Mouse (Mus musculus): ENCODE results near the gene Ccdc73. TPM values are rescaled to one million over a fixed set of nuclear protein-coding genes. Genes with fewer than 3 reads are reported as not detected.
"Not testable (repeated sequence)": the region's sequence is repeated elsewhere in the genome, so short reads cannot be mapped to it uniquely, and the experiment has no call there.

Ccdc73 gene
- total RNA-seq, 1 experiment = 3.5 TPM

DNA sequence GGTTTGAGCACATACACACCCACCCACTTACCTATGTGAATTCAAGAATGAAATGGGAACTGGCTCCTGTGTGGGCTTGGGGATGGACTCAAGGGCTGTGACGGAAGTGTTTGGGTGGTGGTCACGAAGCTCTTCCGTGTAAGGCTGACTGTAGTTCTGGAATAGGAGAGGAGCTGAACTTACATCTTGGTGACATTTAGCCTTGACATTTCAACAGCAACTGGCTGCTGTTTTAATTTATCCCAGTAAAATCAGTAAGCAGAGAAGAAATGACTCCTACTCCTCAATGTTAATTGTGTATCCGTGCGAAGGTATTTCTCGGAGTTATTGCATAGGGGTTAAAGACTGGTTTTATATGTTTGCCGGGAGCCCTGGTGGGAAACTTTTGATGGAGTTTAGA lies 15.1 kb upstream of the Ccdc73 start:
- no peak overlapping the region for H3K9ac ChIP-seq (ENCODE audit: insufficient read depth, low read depth, low read length, poor library complexity, severe bottlenecking)
- no peaks in the 10 kb centered on the region for H3K9me3 ChIP-seq (ENCODE audit: control insufficient read depth, insufficient read depth, low read depth, low read length)
- peaks cover 13 to 14% of the 10 kb centered on the region in 2 experiments for H3K4me1 ChIP-seq (ENCODE audit: control insufficient read depth in 2 of 2, insufficient read depth in 2 of 2, low read length in 2 of 2, poor library complexity in 1 of 2)
- DNase-seq (ENCODE audit: low read depth, low spot score) = no peak
- H3K4me3 ChIP-seq (ENCODE audit: insufficient read depth in 1 of 2, low read depth in 1 of 2, low read length in 2 of 2, poor library complexity in 1 of 2, severe bottlenecking in 1 of 2) = no peak overlapping the region
- H3K36me3 ChIP-seq (ENCODE audit: control insufficient read depth, insufficient read depth, low read length, poor library complexity, severe bottlenecking) = no peaks in the 10 kb centered on the region
- TF ChIP-seq HCFC1 (IDR thresholded peaks at IDR 0.05; ENCODE audit: borderline replicate concordance, insufficient read depth, low read length) (no peak), ZNF384 (IDR thresholded peaks at IDR 0.05; ENCODE audit: low read depth, low read length) (no peak), MAFK (IDR thresholded peaks at IDR 0.05; ENCODE audit: insufficient read depth, low read depth, low read length) (no peak), ZC3H11A (IDR thresholded peaks at IDR 0.05; ENCODE audit: borderline replicate concordance, low read depth, low read length) (no peak), CHD2 (IDR thresholded peaks at IDR 0.05; ENCODE audit: low read depth, low read length) (no peak)
- no peak overlapping the region for H3K27ac ChIP-seq (ENCODE audit: insufficient read depth, low read depth, low read length, poor library complexity, severe bottlenecking)
- in situ Hi-C loops (cut with MboI; ENCODE audit: low sequenced_read_pairs in 2 of 2, unreplicated experiment in 2 of 2) = no loop called here

DNA sequence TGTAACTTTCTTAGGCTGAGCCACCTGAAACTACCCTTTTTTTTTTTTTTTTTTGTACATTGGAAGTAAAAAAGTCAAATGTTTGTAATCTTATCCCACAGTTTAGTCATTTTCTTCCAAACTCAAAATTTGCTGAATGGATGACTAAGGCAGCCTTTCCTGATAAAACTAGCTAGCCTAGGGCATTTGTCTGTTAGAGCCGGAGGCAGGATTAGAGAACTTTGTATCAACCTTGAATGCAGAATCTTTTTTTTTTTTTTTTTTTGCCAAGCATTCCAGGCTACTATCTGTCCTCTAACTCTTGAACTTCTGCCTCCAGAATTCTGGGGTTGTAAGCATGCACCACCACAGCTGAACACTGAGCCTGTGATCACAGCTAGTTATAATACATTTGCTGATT lies 12.8 kb upstream of the Ccdc73 start:
- Histone ChIP-seq H3K36me3 (ENCODE audit: control insufficient read depth, insufficient read depth, low read length, poor library complexity, severe bottlenecking) (no peaks in the 10 kb centered on the region), H3K9ac (ENCODE audit: insufficient read depth, low read depth, low read length, poor library complexity, severe bottlenecking) (no peak overlapping the region), H3K4me3 (ENCODE audit: insufficient read depth in 1 of 2, low read depth in 1 of 2, low read length in 2 of 2, poor library complexity in 1 of 2, severe bottlenecking in 1 of 2) (no peak overlapping the region), H3K27ac (ENCODE audit: insufficient read depth, low read depth, low read length, poor library complexity, severe bottlenecking) (no peak overlapping the region), H3K4me1 (ENCODE audit: control insufficient read depth in 2 of 2, insufficient read depth in 2 of 2, low read length in 2 of 2, poor library complexity in 1 of 2) (peaks cover 13 to 15% of the 10 kb centered on the region in 2 experiments), H3K9me3 (ENCODE audit: control insufficient read depth, insufficient read depth, low read depth, low read length) (no peaks in the 10 kb centered on the region)
- TF ChIP-seq ZC3H11A (IDR thresholded peaks at IDR 0.05; ENCODE audit: borderline replicate concordance, low read depth, low read length) (no peak), HCFC1 (IDR thresholded peaks at IDR 0.05; ENCODE audit: borderline replicate concordance, insufficient read depth, low read length) (no peak), ZNF384 (IDR thresholded peaks at IDR 0.05; ENCODE audit: low read depth, low read length) (peak; percentile 78; the same call in 1 of the 2 replicates), CHD2 (IDR thresholded peaks at IDR 0.05; ENCODE audit: low read depth, low read length) (no peak), MAFK (IDR thresholded peaks at IDR 0.05; ENCODE audit: insufficient read depth, low read depth, low read length) (no peak)
- in situ Hi-C loops (cut with MboI; ENCODE audit: low sequenced_read_pairs in 2 of 2, unreplicated experiment in 2 of 2) = no loop called here
- DNase-seq (ENCODE audit: low read depth, low spot score) = no peak

DNA sequence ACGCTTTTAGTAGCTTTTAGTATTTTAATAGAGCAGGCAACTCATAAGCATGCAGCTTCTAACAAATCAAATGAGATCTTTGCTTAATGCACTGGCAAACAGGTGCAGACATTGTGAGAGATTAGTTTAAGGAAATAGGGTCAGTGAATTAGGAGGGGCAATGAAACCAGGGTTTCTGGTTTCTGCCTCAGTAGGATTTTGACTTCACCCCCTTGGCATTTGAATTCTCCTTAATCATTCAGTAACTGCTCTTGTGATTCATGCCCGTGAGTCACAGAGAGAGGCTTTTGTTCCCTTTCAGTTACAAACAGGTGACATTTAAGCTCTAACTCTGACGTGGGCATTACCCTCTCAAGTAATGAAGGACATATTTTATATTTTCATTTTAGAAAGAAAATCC lies 11.9 kb upstream of the Ccdc73 start:
- H3K9me3 ChIP-seq (ENCODE audit: control insufficient read depth, insufficient read depth, low read depth, low read length) = no peaks in the 10 kb centered on the region
- H3K4me1 ChIP-seq (ENCODE audit: control insufficient read depth in 2 of 2, insufficient read depth in 2 of 2, low read length in 2 of 2, poor library complexity in 1 of 2) = peaks cover 16 to 18% of the 10 kb centered on the region in 2 experiments
- no peak overlapping the region for H3K4me3 ChIP-seq (ENCODE audit: insufficient read depth in 1 of 2, low read depth in 1 of 2, low read length in 2 of 2, poor library complexity in 1 of 2, severe bottlenecking in 1 of 2)
- no peak overlapping the region for H3K9ac ChIP-seq (ENCODE audit: insufficient read depth, low read depth, low read length, poor library complexity, severe bottlenecking)
- TF ChIP-seq ZNF384 (IDR thresholded peaks at IDR 0.05; ENCODE audit: low read depth, low read length) (no peak), MAFK (IDR thresholded peaks at IDR 0.05; ENCODE audit: insufficient read depth, low read depth, low read length) (peak; percentile 1; the same call in 1 of the 2 replicates)
- H3K36me3 ChIP-seq (ENCODE audit: control insufficient read depth, insufficient read depth, low read length, poor library complexity, severe bottlenecking) = no peaks in the 10 kb centered on the region
- no peak for DNase-seq (ENCODE audit: low read depth, low spot score)
- in situ Hi-C loops (cut with MboI; ENCODE audit: low sequenced_read_pairs in 2 of 2, unreplicated experiment in 2 of 2) = no loop called here
- no peak overlapping the region; the same call in 1 of the 2 replicates for H3K27ac ChIP-seq (ENCODE audit: insufficient read depth, low read depth, low read length, poor library complexity, severe bottlenecking)

DNA sequence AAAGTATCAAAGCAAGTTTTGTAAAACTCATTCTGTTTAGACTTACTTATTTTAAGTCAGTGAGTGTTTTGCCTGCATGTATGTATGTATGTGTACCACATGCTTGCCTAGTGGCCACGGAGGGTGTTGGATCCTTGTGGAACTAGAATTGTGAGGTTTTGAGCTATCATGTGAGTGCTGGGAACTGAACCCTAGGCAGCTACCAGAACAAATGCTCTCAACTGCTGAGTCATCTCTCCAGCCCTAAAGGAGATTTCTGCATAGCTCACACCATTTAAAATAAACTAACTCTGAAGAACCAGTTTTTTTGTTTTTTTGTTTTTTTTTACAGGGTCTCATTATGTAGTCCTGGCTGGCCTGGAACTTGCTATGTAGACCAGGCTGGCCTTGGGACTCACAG lies 11.4 kb upstream of the Ccdc73 start:
- no peak for DNase-seq (ENCODE audit: low read depth, low spot score)
- Histone ChIP-seq H3K9ac (ENCODE audit: insufficient read depth, low read depth, low read length, poor library complexity, severe bottlenecking) (no peak overlapping the region), H3K9me3 (ENCODE audit: control insufficient read depth, insufficient read depth, low read depth, low read length) (no peaks in the 10 kb centered on the region), H3K36me3 (ENCODE audit: control insufficient read depth, insufficient read depth, low read length, poor library complexity, severe bottlenecking) (no peaks in the 10 kb centered on the region), H3K27ac (ENCODE audit: insufficient read depth, low read depth, low read length, poor library complexity, severe bottlenecking) (peak overlapping the region; percentile 7; the same call in 1 of the 2 replicates), H3K4me3 (ENCODE audit: insufficient read depth in 1 of 2, low read depth in 1 of 2, low read length in 2 of 2, poor library complexity in 1 of 2, severe bottlenecking in 1 of 2) (no peak overlapping the region), H3K4me1 (ENCODE audit: control insufficient read depth in 2 of 2, insufficient read depth in 2 of 2, low read length in 2 of 2, poor library complexity in 1 of 2) (peaks cover 16 to 18% of the 10 kb centered on the region in 2 experiments)
- in situ Hi-C loops (cut with MboI; ENCODE audit: low sequenced_read_pairs in 2 of 2, unreplicated experiment in 2 of 2) = no loop called here
- TF ChIP-seq MAFK (IDR thresholded peaks at IDR 0.05; ENCODE audit: insufficient read depth, low read depth, low read length) (peak; percentile 94), HCFC1 (IDR thresholded peaks at IDR 0.05; ENCODE audit: borderline replicate concordance, insufficient read depth, low read length) (no peak), ZNF384 (IDR thresholded peaks at IDR 0.05; ENCODE audit: low read depth, low read length) (0 out of 2 replicates have a peak, but pooled peaks have one; percentile 25)

DNA sequence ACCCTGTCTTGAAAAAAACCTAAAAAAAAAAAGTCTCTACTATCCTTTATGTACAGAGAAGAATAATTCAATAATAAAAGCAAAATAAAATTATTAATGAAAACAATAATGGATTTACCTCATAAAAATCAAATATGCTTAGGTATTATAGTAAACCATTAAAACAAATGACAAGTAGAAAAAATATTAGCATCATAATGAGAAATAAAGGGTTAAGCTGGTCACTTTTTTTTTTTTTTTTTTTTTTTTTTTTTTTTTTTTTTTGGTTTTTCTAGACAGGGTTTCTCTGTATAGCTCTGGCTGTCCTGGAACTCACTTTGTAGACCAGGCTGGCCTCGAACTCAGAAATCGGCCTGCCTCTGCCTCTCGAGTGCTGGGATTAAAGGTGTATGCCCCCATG lies 9.5 kb upstream of the Ccdc73 start:
- peaks cover 11 to 15% of the 10 kb centered on the region in 2 experiments for H3K4me1 ChIP-seq (ENCODE audit: control insufficient read depth in 2 of 2, insufficient read depth in 2 of 2, low read length in 2 of 2, poor library complexity in 1 of 2)
- DNase-seq (ENCODE audit: low read depth, low spot score); H3K9me3 ChIP-seq (ENCODE audit: control insufficient read depth, insufficient read depth, low read depth, low read length); H3K9ac ChIP-seq (ENCODE audit: insufficient read depth, low read depth, low read length, poor library complexity, severe bottlenecking); in situ Hi-C loops (cut with MboI; ENCODE audit: low sequenced_read_pairs in 2 of 2, unreplicated experiment in 2 of 2); H3K36me3 ChIP-seq (ENCODE audit: control insufficient read depth, insufficient read depth, low read length, poor library complexity, severe bottlenecking); H3K4me3 ChIP-seq (ENCODE audit: insufficient read depth in 1 of 2, low read depth in 1 of 2, low read length in 2 of 2, poor library complexity in 1 of 2, severe bottlenecking in 1 of 2); H3K27ac ChIP-seq (ENCODE audit: insufficient read depth, low read depth, low read length, poor library complexity, severe bottlenecking): not testable (repeated sequence)
- TF ChIP-seq ZNF384 (IDR thresholded peaks at IDR 0.05; ENCODE audit: low read depth, low read length) = peak; percentile 68

Data from ES-E14 (cell line).